Comparison of ENCODE assay signal across 8 mouse cellular contexts in the genomic region with DNA sequence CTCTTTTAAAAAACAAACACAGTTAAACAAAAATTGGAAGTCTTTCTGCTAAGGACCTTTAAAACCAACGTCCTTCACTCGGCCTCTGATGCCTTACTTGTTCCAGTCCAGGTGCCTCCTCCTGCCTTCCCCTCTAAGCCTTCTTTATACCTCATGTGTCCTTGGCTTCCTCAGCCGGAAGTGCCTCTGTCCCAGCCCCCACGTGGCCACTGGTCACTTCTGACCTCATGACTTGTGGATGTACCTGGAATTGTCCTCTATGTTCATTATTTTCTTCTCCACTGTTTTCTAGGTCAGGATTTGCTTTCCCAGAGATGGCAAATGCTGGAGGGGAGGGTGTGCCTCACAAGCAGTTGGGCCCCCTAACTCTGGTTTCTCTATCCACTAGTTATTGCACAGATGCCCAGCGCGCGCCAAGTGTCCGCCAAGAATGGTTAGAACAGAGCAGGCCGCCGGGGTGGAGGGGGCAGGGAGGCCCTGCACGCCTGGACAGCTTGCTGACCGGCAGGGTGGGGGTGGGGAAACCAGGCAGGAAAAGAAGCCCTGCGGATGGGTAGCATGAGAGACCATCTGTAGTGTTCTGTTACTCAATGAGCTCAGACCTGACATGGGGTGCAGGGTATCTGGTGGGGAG. TPM values are rescaled to one million over a fixed set of nuclear protein-coding genes. Genes with fewer than 3 reads are reported as not detected.
A peak's percentile ranks its signal among the peaks of the same experiment; 100 is the strongest.
DNase-seq lines count a peak whose midpoint lies in the region; ATAC-seq and TF ChIP-seq lines count a peak whose summit lies in the region.

No protein-coding gene starts in this region.

- H3K4me1 ChIP-seq in MEL (ENCODE audit: control insufficient read depth in 1 of 2, insufficient read depth in 2 of 2, low read length in 2 of 2): peaks cover 0 to 15% of the 10 kb centered on the region in 2 experiments; a peak in 2 of 4 replicates
- peaks cover 25% of the 10 kb centered on the region for H3K4me1 ChIP-seq in limb, embryonic 11.5 days (ENCODE audit: control insufficient read depth, insufficient read depth, low read length)
- H3K4me1 ChIP-seq in neural tube, embryonic 13.5 days (replicated peaks): peaks cover 40% of the 10 kb centered on the region

- no peaks in the 10 kb centered on the region for H3K9me3 ChIP-seq in MEL (replicated peaks; ENCODE audit: insufficient read depth, low read length)
- H3K9me3 ChIP-seq in limb, embryonic 11.5 days (ENCODE audit: control insufficient read depth, low read length): no peaks in the 10 kb centered on the region
- no peaks in the 10 kb centered on the region for H3K9me3 ChIP-seq in neural tube, embryonic 13.5 days

- no peak for TF ChIP-seq EP300 in MEL (IDR thresholded peaks at IDR 0.05; ENCODE audit: low read depth in 1 of 2, low read length in 2 of 2)

- no peak for TF ChIP-seq POLR2A in MEL (IDR thresholded peaks at IDR 0.05; ENCODE audit: control insufficient read depth in 1 of 2, insufficient read depth in 1 of 2, low read depth in 1 of 2, low read length in 2 of 2, poor library complexity in 1 of 2)

- no peak for TF ChIP-seq RAD21 in MEL (IDR thresholded peaks at IDR 0.05; ENCODE audit: low read depth, low read length)

- peak; percentile 16 for ATAC-seq in granulocyte monocyte progenitor cell, adult 5-6 weeks (replicated peaks; ENCODE audit: poor library complexity, severe bottlenecking)
- ATAC-seq in limb, embryonic 11.5 days (ENCODE audit: insufficient number of reproducible peaks, low FRiP score, low TSS enrichment, low read depth): peak; percentile 22; the same call in 1 of the 2 replicates
- no peak for ATAC-seq in neural tube, embryonic 13.5 days (ENCODE audit: low read depth)

- no peak for TF ChIP-seq CTCF in gastrocnemius, adult 2 months (IDR thresholded peaks at IDR 0.05)
- no peak for TF ChIP-seq CTCF in MEL (IDR thresholded peaks at IDR 0.05 in 2 of 3, conservative IDR thresholded peaks at IDR 0.05 in 1 of 3; ENCODE audit: control insufficient read depth in 1 of 3, insufficient read depth in 1 of 3, low read depth in 2 of 3, low read length in 3 of 3, poor library complexity in 1 of 3, severe bottlenecking in 1 of 3)

- H3K27ac ChIP-seq in gastrocnemius, adult 2 months: peak overlapping the region; percentile 40; the same call in 1 of the 2 replicates
- peak overlapping the region; percentile 56 for H3K27ac ChIP-seq in MEL (ENCODE audit: control insufficient read depth, low read depth, low read length)
- peak overlapping the region; percentile 91 for H3K27ac ChIP-seq in limb, embryonic 11.5 days (replicated peaks; ENCODE audit: low read depth, low read length)
- no peak overlapping the region for H3K27ac ChIP-seq in neural tube, embryonic 13.5 days (replicated peaks)

- peaks cover 38% of the 10 kb centered on the region for H3K79me2 ChIP-seq in MEL (ENCODE audit: control insufficient read depth, insufficient read depth, low read length, poor library complexity)

- peak overlapping the region; percentile 63 for H3K9ac ChIP-seq in MEL (ENCODE audit: control insufficient read depth, low read depth, low read length, poor library complexity, severe bottlenecking)
- H3K9ac ChIP-seq in limb, embryonic 11.5 days (ENCODE audit: low read length): 0 out of 2 replicates have a peak overlapping the region, but pooled peaks have one; percentile 37
- H3K9ac ChIP-seq in neural tube, embryonic 13.5 days: 0 out of 2 replicates have a peak overlapping the region, but pooled peaks have one; percentile 17

- 32% methylated on average over 13 of the region's 13 CpGs for WGBS in limb, embryonic 11.5 days
- WGBS in neural tube, embryonic 13.5 days: 26% methylated on average over 13 of the region's 13 CpGs

- H3K4me3 ChIP-seq in gastrocnemius, adult 2 months: peak overlapping the region; percentile 80
- no peak overlapping the region for H3K4me3 ChIP-seq in MEL (ENCODE audit: control insufficient read depth in 1 of 2, insufficient read depth in 1 of 2, low read depth in 2 of 2, low read length in 2 of 2)
- peak overlapping the region; percentile 85 for H3K4me3 ChIP-seq in limb, embryonic 11.5 days (ENCODE audit: low read depth, low read length)
- H3K4me3 ChIP-seq in neural tube, embryonic 13.5 days: 0 out of 2 replicates have a peak overlapping the region, but pooled peaks have one; percentile 74

- H3K4me2 ChIP-seq in limb, embryonic 11.5 days (ENCODE audit: low read depth, severe bottlenecking): peak overlapping the region; percentile 98
- H3K4me2 ChIP-seq in neural tube, embryonic 13.5 days: peak overlapping the region; percentile 90

- H3K27me3 ChIP-seq in MEL (ENCODE audit: control insufficient read depth in 1 of 2, insufficient read depth in 2 of 2, low read length in 2 of 2): no peaks in the 10 kb centered on the region
- no peaks in the 10 kb centered on the region for H3K27me3 ChIP-seq in limb, embryonic 11.5 days (ENCODE audit: control insufficient read depth, insufficient read depth, low read length)
- no peaks in the 10 kb centered on the region; the same call in 1 of the 2 replicates for H3K27me3 ChIP-seq in neural tube, embryonic 13.5 days

- intact Hi-C loops in gastrocnemius, adult 2 months (cut with DNase I): no loop called here

- H3K36me3 ChIP-seq in MEL (ENCODE audit: control insufficient read depth in 1 of 2, insufficient read depth in 2 of 2, low read length in 2 of 2): peaks cover 0 to 9% of the 10 kb centered on the region in 2 experiments; a peak in 2 of 4 replicates
- H3K36me3 ChIP-seq in limb, embryonic 11.5 days (ENCODE audit: control insufficient read depth, insufficient read depth, low read length): peaks cover 16% of the 10 kb centered on the region
- no peaks in the 10 kb centered on the region for H3K36me3 ChIP-seq in neural tube, embryonic 13.5 days

- DNase-seq in gastrocnemius, adult 2 months: no peak
- no peak for DNase-seq in gastrocnemius, postnatal 25 days
- peak; percentile 24 for DNase-seq in MEL (ENCODE audit: low read depth, low spot score)
- DNase-seq in limb, embryonic 11.5 days (ENCODE audit: low spot score): peak; percentile 54
- no peak for DNase-seq in left cerebral cortex, adult 9 months (ENCODE audit: low spot score in 2 of 2)
- DNase-seq in spleen, adult 18-20 months: no peak

RNA-seq across cellular contexts. Expression of gene Uhrf1, which starts 0.6 kb away (rescaled TPM):
- 1 to 10 TPM; 1.3 to 2.1 TPM for total RNA-seq in gastrocnemius, adult 2 months (2021)
- total RNA-seq in gastrocnemius, postnatal 25 days (2021): 1 to 10 TPM; 2.6 to 2.7 TPM
- 185 and 201 TPM in 2 replicates for total RNA-seq in MEL (2012; rRNA removed)
- polyA plus RNA-seq in MEL (2012; ENCODE audit: insufficient read depth in 1 of 2, insufficient read length in 2 of 2, low read depth in 1 of 2, low replicate concordance in 2 of 2, missing spikeins in 1 of 2): 100 to 1,000 TPM; 115 to 133 TPM
- total RNA-seq in granulocyte monocyte progenitor cell, adult 5-6 weeks (2014; fragmentation: Nextera tagmentation): 149 and 159 TPM in 2 replicates
- 168 and 171 TPM in 2 replicates for total RNA-seq in granulocyte monocyte progenitor cell, adult 5-6 weeks (2017)
- 153 and 167 TPM in 2 replicates for polyA plus RNA-seq in limb, embryonic 11.5 days (2014; fragmentation: Nextera tagmentation; extraction: Ambion mirVana)
- polyA plus RNA-seq in neural tube, embryonic 13.5 days (2015; fragmentation: Nextera tagmentation; extraction: Ambion mirVana): 20.0 and 27.4 TPM in 2 replicates

RNA-seq across cellular contexts. Expression of gene Arrdc5, which starts 2.4 kb away (rescaled TPM):
- not detected for total RNA-seq in gastrocnemius, adult 2 months (2021)
- total RNA-seq in gastrocnemius, postnatal 25 days (2021): not detected
- not detected in 2 replicates for total RNA-seq in MEL (2012; rRNA removed)
- not detected for polyA plus RNA-seq in MEL (2012; ENCODE audit: insufficient read depth in 1 of 2, insufficient read length in 2 of 2, low read depth in 1 of 2, low replicate concordance in 2 of 2, missing spikeins in 1 of 2)
- total RNA-seq in granulocyte monocyte progenitor cell, adult 5-6 weeks (2014; fragmentation: Nextera tagmentation): not detected in 2 replicates
- total RNA-seq in granulocyte monocyte progenitor cell, adult 5-6 weeks (2017): not detected in 2 replicates
- not detected in 2 replicates for polyA plus RNA-seq in limb, embryonic 11.5 days (2014; fragmentation: Nextera tagmentation; extraction: Ambion mirVana)
- not detected in 2 replicates for polyA plus RNA-seq in neural tube, embryonic 13.5 days (2015; fragmentation: Nextera tagmentation; extraction: Ambion mirVana)

RNA-seq across cellular contexts. Expression of gene Plin3, which starts 9.8 kb away (rescaled TPM):
- 10 to 100 TPM; 42.4 to 75.0 TPM for total RNA-seq in gastrocnemius, adult 2 months (2021)
- total RNA-seq in gastrocnemius, postnatal 25 days (2021): 10 to 100 TPM; 35.3 to 39.1 TPM
- total RNA-seq in MEL (2012; rRNA removed): 6.6 and 7.6 TPM in 2 replicates
- polyA plus RNA-seq in MEL (2012; ENCODE audit: insufficient read depth in 1 of 2, insufficient read length in 2 of 2, low read depth in 1 of 2, low replicate concordance in 2 of 2, missing spikeins in 1 of 2): 10 to 100 TPM in 1 of 2 experiments, not detected in 1; 13.1 TPM
- total RNA-seq in granulocyte monocyte progenitor cell, adult 5-6 weeks (2014; fragmentation: Nextera tagmentation): 17.0 and 19.3 TPM in 2 replicates
- 29.0 and 29.2 TPM in 2 replicates for total RNA-seq in granulocyte monocyte progenitor cell, adult 5-6 weeks (2017)
- 58.7 and 66.0 TPM in 2 replicates for polyA plus RNA-seq in limb, embryonic 11.5 days (2014; fragmentation: Nextera tagmentation; extraction: Ambion mirVana)
- 21.5 and 24.7 TPM in 2 replicates for polyA plus RNA-seq in neural tube, embryonic 13.5 days (2015; fragmentation: Nextera tagmentation; extraction: Ambion mirVana)

RNA-seq across cellular contexts. Expression of gene Kdm4b, which starts 23.4 kb away (rescaled TPM):
- total RNA-seq in gastrocnemius, adult 2 months (2021): 10 to 100 TPM; 25.6 to 27.3 TPM
- total RNA-seq in gastrocnemius, postnatal 25 days (2021): 10 to 100 TPM; 21.5 to 22.6 TPM
- 9.1 and 12.5 TPM in 2 replicates for total RNA-seq in MEL (2012; rRNA removed)
- polyA plus RNA-seq in MEL (2012; ENCODE audit: insufficient read depth in 1 of 2, insufficient read length in 2 of 2, low read depth in 1 of 2, low replicate concordance in 2 of 2, missing spikeins in 1 of 2): 10 to 100 TPM in 1 of 2 experiments, not detected in 1; 27.5 TPM
- 7.7 and 13.3 TPM in 2 replicates for total RNA-seq in granulocyte monocyte progenitor cell, adult 5-6 weeks (2014; fragmentation: Nextera tagmentation)
- 5.7 and 8.9 TPM in 2 replicates for total RNA-seq in granulocyte monocyte progenitor cell, adult 5-6 weeks (2017)
- 33.2 and 34.4 TPM in 2 replicates for polyA plus RNA-seq in limb, embryonic 11.5 days (2014; fragmentation: Nextera tagmentation; extraction: Ambion mirVana)
- polyA plus RNA-seq in neural tube, embryonic 13.5 days (2015; fragmentation: Nextera tagmentation; extraction: Ambion mirVana): 72.1 and 77.9 TPM in 2 replicates

RNA-seq across cellular contexts. Expression of gene Ticam1, which starts 25.9 kb away (rescaled TPM):
- total RNA-seq in gastrocnemius, adult 2 months (2021): 1 to 10 TPM; 2.7 to 3.4 TPM
- total RNA-seq in gastrocnemius, postnatal 25 days (2021): 1 to 10 TPM; 2.8 to 3.0 TPM
- total RNA-seq in MEL (2012; rRNA removed): 3.5 and 4.6 TPM in 2 replicates
- polyA plus RNA-seq in MEL (2012; ENCODE audit: insufficient read depth in 1 of 2, insufficient read length in 2 of 2, low read depth in 1 of 2, low replicate concordance in 2 of 2, missing spikeins in 1 of 2): 1 to 10 TPM in 1 of 2 experiments, not detected in 1; 8.7 TPM
- total RNA-seq in granulocyte monocyte progenitor cell, adult 5-6 weeks (2014; fragmentation: Nextera tagmentation): 8.2 and 14.5 TPM in 2 replicates
- 2.7 and 6.1 TPM in 2 replicates for total RNA-seq in granulocyte monocyte progenitor cell, adult 5-6 weeks (2017)
- 3.2 and 3.8 TPM in 2 replicates for polyA plus RNA-seq in limb, embryonic 11.5 days (2014; fragmentation: Nextera tagmentation; extraction: Ambion mirVana)
- 1.5 and 1.7 TPM in 2 replicates for polyA plus RNA-seq in neural tube, embryonic 13.5 days (2015; fragmentation: Nextera tagmentation; extraction: Ambion mirVana)

Comparison
In these comparisons a context has a peak if more than half of its experiments do, and no peak if none do; other contexts are left out.
1. DNase-seq: peak in MEL (single experiment) and limb, embryonic 11.5 days (single experiment); none in gastrocnemius, adult 2 months (single experiment), gastrocnemius, postnatal 25 days (single experiment), left cerebral cortex, adult 9 months (0 of 2) and spleen, adult 18-20 months (0 of 2).
2. H3K4me3 ChIP-seq: peak in gastrocnemius, adult 2 months (single experiment), limb, embryonic 11.5 days (single experiment) and neural tube, embryonic 13.5 days (single experiment); none in MEL (0 of 2).
3. RNA of gene Uhrf1, which starts 0.6 kb away (total RNA-seq): 185 to 201 TPM in MEL and 149 to 171 TPM in granulocyte monocyte progenitor cell, adult 5-6 weeks; 2.6 to 2.7 TPM in gastrocnemius, postnatal 25 days and 1.3 to 2.1 TPM in gastrocnemius, adult 2 months; every median in the first group is over 10 times any median in the second.
4. Peak in every context shown above with its lines, with median percentiles within 50 percentile points of each other: H3K9ac ChIP-seq.